Mouse (Mus musculus): ENCODE results near the gene Rpl15. TPM values are rescaled to one million over a fixed set of nuclear protein-coding genes. Genes with fewer than 3 reads are reported as not detected.

The Rpl15 gene
- polyA plus RNA-seq (2014; fragmentation: Nextera tagmentation; extraction: Ambion mirVana): 403 and 466 TPM in 2 replicates

GRCm38 (mm10) chr14:18270529-18271441, at the start of gene Rpl15, which contains the start of gene Nkiras1:
TSS of gene Rpl15 (minus strand) at chr14:18271391.
TSS of gene Nkiras1 (plus strand) at chr14:18271136.
- Histone ChIP-seq H3K27ac (ENCODE audit: low read depth, low read length) (peak within 1 kb of the TSS; percentile 67), H3K27me3 (ENCODE audit: control insufficient read depth, insufficient read depth, low read length) (no peaks in the 10 kb centered on the region), H3K9ac (ENCODE audit: low read length) (peak within 1 kb of the TSS; percentile 99), H3K9me3 (ENCODE audit: control insufficient read depth, low read length) (no peaks in the 10 kb centered on the region), H3K4me1 (ENCODE audit: control insufficient read depth, insufficient read depth, low read length) (peaks cover 2% of the 10 kb centered on the region; the same call in 1 of the 2 replicates), H3K4me2 (peak within 1 kb of the TSS; percentile 72), H3K36me3 (ENCODE audit: control insufficient read depth, insufficient read depth, low read length) (peaks cover 5% of the 10 kb centered on the region; the same call in 1 of the 2 replicates), H3K4me3 (ENCODE audit: low read depth, low read length) (peak within 1 kb of the TSS; percentile 92)
- peak; percentile 100 for ATAC-seq (ENCODE audit: low FRiP score)
- under 1% methylated on average over 75 of the region's 78 CpGs for WGBS
- DNase-seq (ENCODE audit: low spot score, missing footprints): peak; percentile 98

GRCm38 (mm10) chr14:18317457-18318411, 46.5 kb upstream of the Rpl15 start:
- no peak for ATAC-seq (ENCODE audit: low FRiP score)
- no peak overlapping the region for H3K9ac ChIP-seq (ENCODE audit: low read length)
- no peak overlapping the region for H3K27ac ChIP-seq (ENCODE audit: low read depth, low read length)
- no peak for DNase-seq (ENCODE audit: low spot score, missing footprints)
- H3K4me3 ChIP-seq (ENCODE audit: low read depth, low read length): no peak overlapping the region
- WGBS: 90% methylated on average over 11 of the region's 11 CpGs
- no peaks in the 10 kb centered on the region for H3K27me3 ChIP-seq (ENCODE audit: control insufficient read depth, insufficient read depth, low read length)
- H3K4me2 ChIP-seq: no peak overlapping the region
- no peaks in the 10 kb centered on the region for H3K4me1 ChIP-seq (ENCODE audit: control insufficient read depth, insufficient read depth, low read length)
- no peaks in the 10 kb centered on the region for H3K9me3 ChIP-seq (ENCODE audit: control insufficient read depth, low read length)
- no peaks in the 10 kb centered on the region for H3K36me3 ChIP-seq (ENCODE audit: control insufficient read depth, insufficient read depth, low read length)

- no peaks in the 10 kb centered on the region for H3K27me3 ChIP-seq (ENCODE audit: control insufficient read depth, insufficient read depth, low read length)
- no peak for DNase-seq (ENCODE audit: low spot score, missing footprints)
- H3K4me1 ChIP-seq (ENCODE audit: control insufficient read depth, insufficient read depth, low read length): no peaks in the 10 kb centered on the region
- no peak overlapping the region for H3K4me3 ChIP-seq (ENCODE audit: low read depth, low read length)
- no peak overlapping the region for H3K4me2 ChIP-seq
- H3K27ac ChIP-seq (ENCODE audit: low read depth, low read length): no peak overlapping the region
- no peaks in the 10 kb centered on the region for H3K9me3 ChIP-seq (ENCODE audit: control insufficient read depth, low read length)
- 94% methylated on average over 5 of the region's 5 CpGs for WGBS
- no peak for ATAC-seq (ENCODE audit: low FRiP score)
- no peaks in the 10 kb centered on the region; the same call in 1 of the 2 replicates for H3K36me3 ChIP-seq (ENCODE audit: control insufficient read depth, insufficient read depth, low read length)
- H3K9ac ChIP-seq (ENCODE audit: low read length): no peak overlapping the region
Observed at GRCm38 (mm10) chr14:18304165-18304564, 33.0 kb upstream of the Rpl15 start.

- ATAC-seq (ENCODE audit: low FRiP score) (no peak), DNase-seq (ENCODE audit: low spot score, missing footprints) (no peak)
- Histone ChIP-seq H3K27me3 (ENCODE audit: control insufficient read depth, insufficient read depth, low read length) (no peaks in the 10 kb centered on the region), H3K9ac (ENCODE audit: low read length) (no peak overlapping the region), H3K4me2 (no peak overlapping the region), H3K4me1 (ENCODE audit: control insufficient read depth, insufficient read depth, low read length) (no peaks in the 10 kb centered on the region), H3K9me3 (ENCODE audit: control insufficient read depth, low read length) (no peaks in the 10 kb centered on the region), H3K4me3 (ENCODE audit: low read depth, low read length) (no peak overlapping the region), H3K36me3 (ENCODE audit: control insufficient read depth, insufficient read depth, low read length) (no peaks in the 10 kb centered on the region; the same call in 1 of the 2 replicates), H3K27ac (ENCODE audit: low read depth, low read length) (no peak overlapping the region)
- WGBS: 87% methylated on average over 4 of the region's 4 CpGs
Observed at GRCm38 (mm10) chr14:18303262-18303661, 32.1 kb upstream of the Rpl15 start.

GRCm38 (mm10) chr14:18302750-18303149, 31.6 kb upstream of the Rpl15 start:
- H3K27ac ChIP-seq (ENCODE audit: low read depth, low read length): no peak overlapping the region
- no peak overlapping the region for H3K4me3 ChIP-seq (ENCODE audit: low read depth, low read length)
- ATAC-seq (ENCODE audit: low FRiP score) (no peak), DNase-seq (ENCODE audit: low spot score, missing footprints) (no peak)
- H3K4me2 ChIP-seq: no peak overlapping the region
- no peak overlapping the region for H3K9ac ChIP-seq (ENCODE audit: low read length)
- no peaks in the 10 kb centered on the region for H3K27me3 ChIP-seq (ENCODE audit: control insufficient read depth, insufficient read depth, low read length)
- H3K4me1 ChIP-seq (ENCODE audit: control insufficient read depth, insufficient read depth, low read length): no peaks in the 10 kb centered on the region
- WGBS: 83% methylated on average over 3 of the region's 3 CpGs
- no peaks in the 10 kb centered on the region; the same call in 1 of the 2 replicates for H3K36me3 ChIP-seq (ENCODE audit: control insufficient read depth, insufficient read depth, low read length)
- H3K9me3 ChIP-seq (ENCODE audit: control insufficient read depth, low read length): no peaks in the 10 kb centered on the region

- no peak overlapping the region for H3K27ac ChIP-seq (ENCODE audit: low read depth, low read length)
- H3K4me1 ChIP-seq (ENCODE audit: control insufficient read depth, insufficient read depth, low read length): no peaks in the 10 kb centered on the region
- DNase-seq (ENCODE audit: low spot score, missing footprints): no peak
- no peaks in the 10 kb centered on the region for H3K9me3 ChIP-seq (ENCODE audit: control insufficient read depth, low read length)
- no peaks in the 10 kb centered on the region; the same call in 1 of the 2 replicates for H3K36me3 ChIP-seq (ENCODE audit: control insufficient read depth, insufficient read depth, low read length)
- no peaks in the 10 kb centered on the region for H3K27me3 ChIP-seq (ENCODE audit: control insufficient read depth, insufficient read depth, low read length)
- H3K4me3 ChIP-seq (ENCODE audit: low read depth, low read length): no peak overlapping the region
- WGBS: 78% methylated on average over 3 of the region's 3 CpGs
- no peak for ATAC-seq (ENCODE audit: low FRiP score)
- no peak overlapping the region for H3K9ac ChIP-seq (ENCODE audit: low read length)
- no peak overlapping the region for H3K4me2 ChIP-seq
Observed at GRCm38 (mm10) chr14:18301591-18301990, 30.4 kb upstream of the Rpl15 start.

- no peaks in the 10 kb centered on the region for H3K36me3 ChIP-seq (ENCODE audit: control insufficient read depth, insufficient read depth, low read length)
- no peak overlapping the region for H3K4me2 ChIP-seq
- H3K27ac ChIP-seq (ENCODE audit: low read depth, low read length): no peak overlapping the region
- H3K9ac ChIP-seq (ENCODE audit: low read length): no peak overlapping the region
- no peaks in the 10 kb centered on the region for H3K9me3 ChIP-seq (ENCODE audit: control insufficient read depth, low read length)
- H3K27me3 ChIP-seq (ENCODE audit: control insufficient read depth, insufficient read depth, low read length): no peaks in the 10 kb centered on the region
- DNase-seq (ENCODE audit: low spot score, missing footprints) (no peak), ATAC-seq (ENCODE audit: low FRiP score) (no peak)
- H3K4me1 ChIP-seq (ENCODE audit: control insufficient read depth, insufficient read depth, low read length): no peaks in the 10 kb centered on the region
- 92% methylated on average over 2 of the region's 2 CpGs for WGBS
- no peak overlapping the region for H3K4me3 ChIP-seq (ENCODE audit: low read depth, low read length)
Observed at GRCm38 (mm10) chr14:18300676-18301075, 29.5 kb upstream of the Rpl15 start.

GRCm38 (mm10) chr14:18298874-18299273, 27.7 kb upstream of the Rpl15 start:
- WGBS: 87% methylated on average over 2 of the region's 2 CpGs
- H3K4me1 ChIP-seq (ENCODE audit: control insufficient read depth, insufficient read depth, low read length): no peaks in the 10 kb centered on the region
- ATAC-seq (ENCODE audit: low FRiP score) (no peak), DNase-seq (ENCODE audit: low spot score, missing footprints) (no peak)
- no peaks in the 10 kb centered on the region for H3K27me3 ChIP-seq (ENCODE audit: control insufficient read depth, insufficient read depth, low read length)
- no peak overlapping the region for H3K27ac ChIP-seq (ENCODE audit: low read depth, low read length)
- H3K4me2 ChIP-seq: no peak overlapping the region
- H3K9ac ChIP-seq (ENCODE audit: low read length): no peak overlapping the region
- no peaks in the 10 kb centered on the region for H3K9me3 ChIP-seq (ENCODE audit: control insufficient read depth, low read length)
- H3K4me3 ChIP-seq (ENCODE audit: low read depth, low read length): no peak overlapping the region
- no peaks in the 10 kb centered on the region for H3K36me3 ChIP-seq (ENCODE audit: control insufficient read depth, insufficient read depth, low read length)
